Mouse (Mus musculus): ENCODE results near the gene Pde4a. TPM values are rescaled to one million over a fixed set of nuclear protein-coding genes. Genes with fewer than 3 reads are reported as not detected.
"Not testable (repeated sequence)": the region's sequence is repeated elsewhere in the genome, so short reads cannot be mapped to it uniquely, and the experiment has no call there.

The Pde4a gene
- total RNA-seq, 2 experiments from 2014 or later = 58.9 to 59.5 TPM

- DNase-seq (ENCODE audit: low spot score in 2 of 2) = peak; percentile 87 to 88
These were observed 75.8 kb downstream of the Pde4a start for GRCm38 (mm10) chr9:21241343-21241742.

GRCm38 (mm10) chr9:21243826-21244427 is 78.4 kb downstream of the Pde4a start:
- peak; percentile 40 to 48 for DNase-seq (ENCODE audit: low spot score in 2 of 2)

- peak; percentile 44 to 60 for DNase-seq (ENCODE audit: low spot score in 2 of 2)
These were observed 79.1 kb downstream of the Pde4a start for GRCm38 (mm10) chr9:21244428-21245112.

GRCm38 (mm10) chr9:21245113-21245487 is 79.6 kb downstream of the Pde4a start:
- DNase-seq (ENCODE audit: low spot score in 2 of 2) = no peak

GRCm38 (mm10) chr9:21246342-21246741 is 80.8 kb downstream of the Pde4a start:
- no peak for DNase-seq (ENCODE audit: low spot score in 2 of 2)

- no peak for DNase-seq (ENCODE audit: low spot score in 2 of 2)
These were observed 82.8 kb downstream of the Pde4a start, which contains the start of gene S1pr5 for GRCm38 (mm10) chr9:21248326-21248725. Gene S1pr5, minus strand, starts transcription at chr9:21248443.

- DNase-seq (ENCODE audit: low spot score in 2 of 2) = no peak
These were observed 84.4 kb downstream of the Pde4a start for GRCm38 (mm10) chr9:21249629-21250508.

GRCm38 (mm10) chr9:21250509-21250908 is 85.0 kb downstream of the Pde4a start:
- no peak for DNase-seq (ENCODE audit: low spot score in 2 of 2)

GRCm38 (mm10) chr9:21251116-21251735 is 85.7 kb downstream of the Pde4a start:
- DNase-seq (ENCODE audit: low spot score in 2 of 2) = no peak

- no peak for DNase-seq (ENCODE audit: low spot score in 2 of 2)
These were observed 89.2 kb downstream of the Pde4a start for GRCm38 (mm10) chr9:21254690-21255089.

GRCm38 (mm10) chr9:21256349-21256748 is 90.8 kb downstream of the Pde4a start:
- not testable (repeated sequence) for DNase-seq (ENCODE audit: low spot score in 2 of 2)

- DNase-seq (ENCODE audit: low spot score in 2 of 2) = no peak
These were observed 95.1 kb downstream of the Pde4a start for GRCm38 (mm10) chr9:21260491-21261040.

GRCm38 (mm10) chr9:21261831-21262230 is 96.3 kb downstream of the Pde4a start:
- DNase-seq (ENCODE audit: low spot score in 2 of 2) = no peak

Other genes with a start within 250 kb of the Pde4a start
- gene Dnmt1, start 205.8 kb upstream of the Pde4a start, total RNA-seq (2021) = 10 to 100 TPM; 47.4 to 52.1 TPM
- gene S1pr2, start 188.9 kb upstream of the Pde4a start, total RNA-seq (2021) = 1 to 10 TPM; 3.1 to 4.1 TPM
- 10 to 100 TPM; 47.2 to 54.4 TPM for gene Mrpl4, start 163.0 kb upstream of the Pde4a start, total RNA-seq (2021)
- gene Icam1, start 149.7 kb upstream of the Pde4a start, total RNA-seq (2021) = 1 to 10 TPM; 3.0 to 3.9 TPM
- under 1 TPM in 1 of 2 experiments, not detected in 1; 0.56 TPM for gene Icam4, start 136.3 kb upstream of the Pde4a start, total RNA-seq (2021)
- 100 to 1,000 TPM; 256 to 261 TPM for gene Icam5, start 133.6 kb upstream of the Pde4a start, total RNA-seq (2021)
- 1 to 10 TPM; 1.7 to 2.4 TPM for gene Zglp1, start 98.6 kb upstream of the Pde4a start, total RNA-seq (2021)
- 1 to 10 TPM; 1.4 to 1.5 TPM for gene Gm49373, start 92.6 kb upstream of the Pde4a start, total RNA-seq (2021)
- gene Fdx1l, start 92.1 kb upstream of the Pde4a start, total RNA-seq (2021) = 10 to 100 TPM; 53.7 to 55.2 TPM
- 1 to 10 TPM; 2.4 to 3.4 TPM for gene Gm38431, start 73.7 kb upstream of the Pde4a start, total RNA-seq (2021)
- gene Raver1, start 73.7 kb upstream of the Pde4a start, total RNA-seq (2021) = 10 to 100 TPM; 36.1 to 37.6 TPM
- 10 to 100 TPM; 12.7 to 14.0 TPM for gene Tyk2, start 34.5 kb upstream of the Pde4a start, total RNA-seq (2021)
- 100 to 1,000 TPM; 136 to 139 TPM for gene Cdc37, start 15.7 kb upstream of the Pde4a start, total RNA-seq (2021)
- 10 to 100 TPM; 51.7 to 56.5 TPM for gene Keap1, start 73.6 kb downstream of the Pde4a start, total RNA-seq (2021)
- gene S1pr5, start 82.7 kb downstream of the Pde4a start, total RNA-seq (2021) = 1 to 10 TPM; 2.4 to 3.0 TPM
- gene Atg4d, start 99.6 kb downstream of the Pde4a start, total RNA-seq (2021) = 10 to 100 TPM; 28.8 to 29.4 TPM
- gene Kri1, start 122.3 kb downstream of the Pde4a start, total RNA-seq (2021) = 10 to 100 TPM; 37.7 to 39.2 TPM
- gene Cdkn2d, start 125.7 kb downstream of the Pde4a start, total RNA-seq (2021) = 10 to 100 TPM; 66.7 to 69.5 TPM
- gene Ap1m2, start 146.6 kb downstream of the Pde4a start, total RNA-seq (2021) = 1 to 10 TPM in 1 of 2 experiments, under 1 TPM in 1; 0.45 to 1.3 TPM
- 10 to 100 TPM; 62.2 to 63.6 TPM for gene Slc44a2, start 155.0 kb downstream of the Pde4a start, total RNA-seq (2021)
- gene Ilf3, start 202.2 kb downstream of the Pde4a start, total RNA-seq (2021) = 10 to 100 TPM; 92.4 to 96.7 TPM
- 10 to 100 TPM; 34.2 to 42.0 TPM for gene Qtrt1, start 246.1 kb downstream of the Pde4a start, total RNA-seq (2021)

Measured in layer of hippocampus, postnatal 10 days (tissue).